Mouse (Mus musculus): ENCODE measurements around the gene Irak2. TPM values are rescaled to one million over a fixed set of nuclear protein-coding genes. Genes with fewer than 3 reads are reported as not detected.

Irak2 gene
- total and polyA plus RNA-seq, 2 experiments from 2014 or later = 4.8 to 13.9 TPM

DNA sequence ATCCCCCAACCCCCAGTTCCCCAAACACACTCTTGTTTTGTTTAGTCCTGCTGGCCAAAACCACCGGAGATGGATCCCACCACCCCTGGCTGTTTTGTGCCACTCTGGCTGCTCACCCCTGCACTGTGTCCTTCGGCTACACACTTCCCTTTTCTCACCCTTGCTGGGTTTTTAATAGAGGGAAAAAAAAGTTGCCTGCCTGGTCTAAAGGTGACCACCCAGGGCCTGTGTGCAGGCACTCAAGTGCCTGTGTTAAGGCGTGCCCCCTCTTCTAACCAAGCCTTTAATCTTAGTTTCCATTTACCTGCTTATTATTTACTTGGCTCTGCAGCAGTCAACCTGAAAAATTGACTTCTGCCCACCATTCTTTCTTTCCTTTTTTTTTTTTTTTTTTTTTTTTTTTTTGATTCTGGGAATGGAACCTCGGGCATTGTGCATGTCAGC, 12.0 kb downstream of the Irak2 start:
- Histone ChIP-seq H3K4me2 (ENCODE audit: low read depth, low read length) (no peak overlapping the region), H3K9ac (replicated peaks; ENCODE audit: low read length) (no peak overlapping the region), H3K4me1 (ENCODE audit: insufficient read depth, low read length) (no peaks in the 10 kb centered on the region), H3K27me3 (ENCODE audit: insufficient read depth, low read length) (no peaks in the 10 kb centered on the region), H3K27ac (no peak overlapping the region; the same call in 1 of the 2 replicates), H3K9me3 (ENCODE audit: low read length) (no peaks in the 10 kb centered on the region), H3K4me3 (ENCODE audit: low read length) (no peak overlapping the region), H3K36me3 (ENCODE audit: insufficient read depth, low read length) (no peaks in the 10 kb centered on the region)
- no peak for DNase-seq (ENCODE audit: low spot score)
- no peak for TF ChIP-seq CTCF (IDR thresholded peaks at IDR 0.05; ENCODE audit: low read depth)
- no peak for ATAC-seq
- 60% methylated on average over 4 of the region's 4 CpGs for WGBS

DNA sequence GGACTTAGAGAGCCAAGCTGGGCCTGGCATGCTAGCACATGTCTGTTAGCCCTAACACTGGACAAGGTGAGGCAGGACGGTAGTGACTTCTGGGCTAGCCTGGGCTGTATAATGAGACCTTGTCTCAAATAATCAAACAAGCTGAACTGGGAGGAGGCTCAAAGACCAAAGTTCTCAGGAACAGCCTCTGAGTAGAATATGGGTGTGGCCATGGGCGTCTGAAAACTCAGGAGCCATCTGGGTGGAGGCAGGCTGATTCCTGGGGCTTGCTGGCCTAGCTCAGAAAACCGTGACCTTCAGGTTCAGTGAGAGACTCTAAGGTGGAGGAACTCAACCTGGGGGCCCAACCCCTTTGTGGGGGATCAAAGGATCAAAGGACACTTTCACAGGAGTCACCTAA, 13.4 kb downstream of the Irak2 start:
- Histone ChIP-seq H3K4me1 (ENCODE audit: insufficient read depth, low read length) (no peaks in the 10 kb centered on the region), H3K36me3 (ENCODE audit: insufficient read depth, low read length) (no peaks in the 10 kb centered on the region), H3K9me3 (ENCODE audit: low read length) (no peaks in the 10 kb centered on the region), H3K27ac (no peak overlapping the region), H3K27me3 (ENCODE audit: insufficient read depth, low read length) (no peaks in the 10 kb centered on the region), H3K4me3 (ENCODE audit: low read length) (no peak overlapping the region), H3K9ac (replicated peaks; ENCODE audit: low read length) (no peak overlapping the region), H3K4me2 (ENCODE audit: low read depth, low read length) (no peak overlapping the region)
- WGBS = 68% methylated on average over 3 of the region's 3 CpGs
- no peak for TF ChIP-seq CTCF (IDR thresholded peaks at IDR 0.05; ENCODE audit: low read depth)
- DNase-seq (ENCODE audit: low spot score) (no peak), ATAC-seq (no peak)

DNA sequence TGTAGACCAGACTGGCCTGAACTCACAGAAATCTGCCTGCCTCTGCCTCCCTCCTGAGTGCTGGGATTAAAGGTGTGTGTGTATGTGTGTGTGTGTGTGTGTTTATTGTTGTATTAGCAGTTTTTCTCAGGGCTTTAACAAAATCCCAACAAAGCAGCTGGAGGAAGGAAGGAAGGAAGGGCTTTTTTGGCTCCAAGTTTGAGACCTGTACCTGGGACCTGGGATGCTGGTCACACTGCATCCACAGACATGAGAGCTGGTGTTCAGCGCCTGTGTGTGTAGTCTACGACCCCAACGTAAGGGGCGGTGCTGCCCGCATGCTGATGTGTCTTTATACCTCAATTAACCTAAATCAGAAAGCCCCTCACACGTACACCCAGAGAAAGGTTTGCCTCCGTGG, 15.3 kb downstream of the Irak2 start:
- no peak overlapping the region for H3K27ac ChIP-seq
- ATAC-seq = no peak
- H3K36me3 ChIP-seq (ENCODE audit: insufficient read depth, low read length) = no peaks in the 10 kb centered on the region
- 89% methylated on average over 7 of the region's 7 CpGs for WGBS
- no peak overlapping the region for H3K4me2 ChIP-seq (ENCODE audit: low read depth, low read length)
- no peaks in the 10 kb centered on the region for H3K27me3 ChIP-seq (ENCODE audit: insufficient read depth, low read length)
- no peaks in the 10 kb centered on the region for H3K4me1 ChIP-seq (ENCODE audit: insufficient read depth, low read length)
- no peak for TF ChIP-seq CTCF (IDR thresholded peaks at IDR 0.05; ENCODE audit: low read depth)
- no peak overlapping the region for H3K4me3 ChIP-seq (ENCODE audit: low read length)
- no peak for DNase-seq (ENCODE audit: low spot score)
- no peak overlapping the region for H3K9ac ChIP-seq (replicated peaks; ENCODE audit: low read length)
- no peaks in the 10 kb centered on the region for H3K9me3 ChIP-seq (ENCODE audit: low read length)

DNA sequence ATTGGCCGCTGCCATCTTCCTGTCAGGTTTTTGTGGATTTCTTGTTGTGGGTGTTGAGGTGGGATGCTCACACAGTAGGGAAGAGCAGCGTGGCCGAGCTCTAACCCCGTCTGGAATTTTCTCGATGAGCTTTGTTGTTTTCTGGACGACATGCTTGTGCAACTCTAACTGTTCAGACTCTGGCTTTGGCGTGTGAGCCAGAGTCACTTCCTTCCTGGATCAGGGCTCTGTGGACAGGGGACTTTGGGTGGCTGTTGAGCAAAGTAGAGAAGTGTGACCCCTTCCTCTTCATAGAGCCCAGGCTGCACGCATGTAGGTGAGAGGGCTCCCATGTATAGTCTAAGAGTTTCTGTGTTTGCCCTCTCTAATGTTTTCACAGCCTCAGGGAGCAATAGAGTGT, 15.8 kb downstream of the Irak2 start:
- Histone ChIP-seq H3K4me2 (ENCODE audit: low read depth, low read length) (no peak overlapping the region), H3K4me3 (ENCODE audit: low read length) (no peak overlapping the region), H3K36me3 (ENCODE audit: insufficient read depth, low read length) (no peaks in the 10 kb centered on the region), H3K4me1 (ENCODE audit: insufficient read depth, low read length) (no peaks in the 10 kb centered on the region), H3K9ac (replicated peaks; ENCODE audit: low read length) (no peak overlapping the region), H3K9me3 (ENCODE audit: low read length) (no peaks in the 10 kb centered on the region), H3K27ac (no peak overlapping the region), H3K27me3 (ENCODE audit: insufficient read depth, low read length) (no peaks in the 10 kb centered on the region)
- DNase-seq (ENCODE audit: low spot score) = no peak
- no peak for ATAC-seq
- no peak for TF ChIP-seq CTCF (IDR thresholded peaks at IDR 0.05; ENCODE audit: low read depth)
- WGBS = 84% methylated on average over 8 of the region's 8 CpGs

DNA sequence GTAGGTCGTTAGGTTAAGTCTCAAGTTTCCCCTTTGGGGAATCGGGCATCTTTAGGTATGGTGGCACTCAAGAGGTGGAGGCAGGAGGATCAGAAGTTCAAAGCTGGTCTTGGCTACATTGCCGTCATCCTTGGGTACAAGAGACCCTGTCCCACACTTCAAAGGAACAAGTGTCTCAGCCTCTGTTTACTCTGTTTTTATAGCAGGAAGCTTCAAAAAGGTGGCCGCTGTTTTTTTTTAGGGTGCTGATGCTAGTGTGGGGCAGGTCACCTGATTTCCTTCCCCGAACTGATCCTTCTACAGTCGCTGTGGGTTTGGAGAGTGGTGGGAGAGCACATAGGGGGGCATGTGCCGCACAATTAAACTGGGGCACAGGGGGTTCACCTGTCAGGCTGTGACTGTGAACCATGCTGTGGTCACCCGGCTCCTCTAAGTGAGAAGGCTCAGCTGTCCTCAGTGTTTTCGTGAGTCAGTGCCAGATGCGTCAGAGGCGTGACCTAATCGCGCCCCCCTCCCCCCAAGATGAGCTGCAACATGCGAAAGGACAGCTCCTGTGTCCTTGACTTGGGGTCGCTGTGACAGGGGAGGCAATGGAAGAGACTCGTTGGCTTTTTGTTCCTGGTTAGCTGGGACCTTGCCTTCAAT, 16.6 kb downstream of the Irak2 start:
- DNase-seq (ENCODE audit: low spot score) = no peak
- no peak for TF ChIP-seq CTCF (IDR thresholded peaks at IDR 0.05; ENCODE audit: low read depth)
- no peak overlapping the region for H3K4me2 ChIP-seq (ENCODE audit: low read depth, low read length)
- H3K9ac ChIP-seq (replicated peaks; ENCODE audit: low read length) = no peak overlapping the region
- H3K9me3 ChIP-seq (ENCODE audit: low read length) = no peaks in the 10 kb centered on the region
- no peak overlapping the region for H3K4me3 ChIP-seq (ENCODE audit: low read length)
- WGBS = 82% methylated on average over 16 of the region's 16 CpGs
- no peak for ATAC-seq
- no peaks in the 10 kb centered on the region for H3K4me1 ChIP-seq (ENCODE audit: insufficient read depth, low read length)
- H3K36me3 ChIP-seq (ENCODE audit: insufficient read depth, low read length) = no peaks in the 10 kb centered on the region
- H3K27ac ChIP-seq = no peak overlapping the region
- H3K27me3 ChIP-seq (ENCODE audit: insufficient read depth, low read length) = no peaks in the 10 kb centered on the region

DNA sequence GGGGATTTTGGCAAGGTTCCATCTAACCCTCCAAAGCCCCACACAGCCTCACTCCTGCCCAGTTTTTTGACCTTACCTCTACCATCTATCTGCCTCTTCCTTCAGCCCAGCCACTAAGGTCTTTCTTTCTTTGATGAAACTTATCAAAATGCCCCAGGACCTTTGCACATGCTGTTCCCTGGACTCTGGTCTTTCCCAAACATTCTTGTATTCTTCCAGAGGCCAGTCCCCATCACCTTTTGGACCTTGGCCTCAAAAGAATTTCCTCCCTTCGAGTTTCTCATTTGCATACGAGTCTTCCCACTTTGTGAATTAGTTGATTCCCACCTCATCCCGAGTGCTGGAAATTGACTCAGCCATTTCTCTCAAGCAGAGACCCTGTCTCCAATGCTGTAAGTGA, 17.2 kb downstream of the Irak2 start:
- Histone ChIP-seq H3K36me3 (ENCODE audit: insufficient read depth, low read length) (no peaks in the 10 kb centered on the region), H3K4me2 (ENCODE audit: low read depth, low read length) (no peak overlapping the region), H3K27me3 (ENCODE audit: insufficient read depth, low read length) (no peaks in the 10 kb centered on the region), H3K27ac (no peak overlapping the region), H3K4me3 (ENCODE audit: low read length) (no peak overlapping the region), H3K4me1 (ENCODE audit: insufficient read depth, low read length) (no peaks in the 10 kb centered on the region), H3K9ac (replicated peaks; ENCODE audit: low read length) (no peak overlapping the region), H3K9me3 (ENCODE audit: low read length) (no peaks in the 10 kb centered on the region)
- DNase-seq (ENCODE audit: low spot score) (no peak), ATAC-seq (no peak)
- TF ChIP-seq CTCF (IDR thresholded peaks at IDR 0.05; ENCODE audit: low read depth) = no peak
- WGBS = 92% methylated on average over 3 of the region's 3 CpGs

DNA sequence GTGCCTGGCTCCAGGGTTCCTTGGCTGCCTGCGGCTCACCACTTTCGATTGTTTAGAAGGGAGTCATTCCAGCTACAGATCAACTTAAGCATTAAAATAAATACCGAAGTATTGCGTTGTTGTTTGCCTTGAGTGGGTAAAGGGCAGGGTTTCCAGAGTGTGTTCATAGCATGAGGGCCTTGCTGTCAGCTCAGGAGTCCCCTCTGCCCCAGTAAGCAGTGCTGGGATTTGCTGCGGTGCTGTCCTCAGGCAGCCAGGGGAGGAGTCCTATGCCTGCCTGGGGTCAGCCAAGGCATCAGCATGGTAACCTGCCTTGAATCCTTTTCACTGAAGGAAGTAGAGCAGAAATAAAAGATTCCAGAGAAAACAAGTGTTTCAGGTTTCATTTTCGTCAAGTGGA, 18.6 kb downstream of the Irak2 start:
- H3K4me3 ChIP-seq (ENCODE audit: low read length) = no peak overlapping the region
- no peak for TF ChIP-seq CTCF (IDR thresholded peaks at IDR 0.05; ENCODE audit: low read depth)
- no peaks in the 10 kb centered on the region for H3K4me1 ChIP-seq (ENCODE audit: insufficient read depth, low read length)
- H3K27me3 ChIP-seq (ENCODE audit: insufficient read depth, low read length) = no peaks in the 10 kb centered on the region
- H3K36me3 ChIP-seq (ENCODE audit: insufficient read depth, low read length) = no peaks in the 10 kb centered on the region
- WGBS = 86% methylated on average over 6 of the region's 6 CpGs
- DNase-seq (ENCODE audit: low spot score) (no peak), ATAC-seq (no peak)
- peak overlapping the region; percentile 7; the same call in 1 of the 2 replicates for H3K27ac ChIP-seq
- H3K9ac ChIP-seq (replicated peaks; ENCODE audit: low read length) = no peak overlapping the region
- H3K9me3 ChIP-seq (ENCODE audit: low read length) = no peaks in the 10 kb centered on the region
- H3K4me2 ChIP-seq (ENCODE audit: low read depth, low read length) = no peak overlapping the region

Data from hindbrain, postnatal 0 days (tissue).